Mouse (Mus musculus): ENCODE measurements around the gene B430306N03Rik. TPM values are rescaled to one million over a fixed set of nuclear protein-coding genes. Genes with fewer than 3 reads are reported as not detected.

Gene B430306N03Rik
- polyA plus RNA-seq, 1 experiment from 2014 or later = 0.30 TPM

- no peaks in the 10 kb centered on the region for H3K9me3 ChIP-seq (replicated peaks; ENCODE audit: control insufficient read depth, low read length)
- H3K4me3 ChIP-seq (ENCODE audit: low read depth, low read length) = no peak overlapping the region
- no peak for ATAC-seq (replicated peaks; ENCODE audit: insufficient number of reproducible peaks, low FRiP score, low TSS enrichment)
- H3K27me3 ChIP-seq (ENCODE audit: control insufficient read depth, insufficient read depth, low read length) = no peaks in the 10 kb centered on the region
- WGBS (ENCODE audit: insufficient replicate concordance) = 47% methylated on average over 2 of the region's 2 CpGs
- peaks cover 3% of the 10 kb centered on the region; the same call in 1 of the 2 replicates for H3K4me1 ChIP-seq (ENCODE audit: control insufficient read depth, insufficient read depth, low read length)
- H3K27ac ChIP-seq (ENCODE audit: low read depth, low read length) = no peak overlapping the region
- no peaks in the 10 kb centered on the region for H3K36me3 ChIP-seq (ENCODE audit: control insufficient read depth, insufficient read depth, low read length)
- H3K9ac ChIP-seq (ENCODE audit: low read depth, low read length) = no peak overlapping the region
- no peak overlapping the region for H3K4me2 ChIP-seq
These were observed 42.0 kb downstream of the B430306N03Rik start for GRCm38 (mm10) chr17:48357892-48358291.

- Histone ChIP-seq H3K4me3 (ENCODE audit: low read depth, low read length) (no peak within 1 kb of the TSS), H3K4me2 (no peak within 1 kb of the TSS)
- 75% methylated on average over 7 of the region's 7 CpGs for WGBS (ENCODE audit: insufficient replicate concordance)
These were observed 43.7 kb downstream of the B430306N03Rik start, which contains the start of gene Treml1 for GRCm38 (mm10) chr17:48359616-48360015. TSS of gene Treml1 (plus strand) at chr17:48359916.

GRCm38 (mm10) chr17:48360462-48360861 lies 44.5 kb downstream of the B430306N03Rik start:
- no peak overlapping the region for H3K27ac ChIP-seq (ENCODE audit: low read depth, low read length)

More at GRCm38 (mm10) chr17:48359616-48360015, 43.7 kb downstream of the B430306N03Rik start, which contains the start of gene Treml1:
- H3K9me3 ChIP-seq (replicated peaks; ENCODE audit: control insufficient read depth, low read length) = no peaks in the 10 kb centered on the region
- H3K4me1 ChIP-seq (ENCODE audit: control insufficient read depth, insufficient read depth, low read length) = peaks cover 8% of the 10 kb centered on the region
- no peak for ATAC-seq (replicated peaks; ENCODE audit: insufficient number of reproducible peaks, low FRiP score, low TSS enrichment)
- no peak within 1 kb of the TSS for H3K27ac ChIP-seq (ENCODE audit: low read depth, low read length)
- H3K27me3 ChIP-seq (ENCODE audit: control insufficient read depth, insufficient read depth, low read length) = no peaks in the 10 kb centered on the region
- no peak within 1 kb of the TSS for H3K9ac ChIP-seq (ENCODE audit: low read depth, low read length)
- no peaks in the 10 kb centered on the region for H3K36me3 ChIP-seq (ENCODE audit: control insufficient read depth, insufficient read depth, low read length)

GRCm38 (mm10) chr17:48362346-48362745 lies 46.4 kb downstream of the B430306N03Rik start:
- ATAC-seq (replicated peaks; ENCODE audit: insufficient number of reproducible peaks, low FRiP score, low TSS enrichment) = no peak
- H3K4me3 ChIP-seq (ENCODE audit: low read depth, low read length) = no peak overlapping the region
- WGBS (ENCODE audit: insufficient replicate concordance) = 48% methylated on average over 3 of the region's 3 CpGs
- H3K4me2 ChIP-seq = no peak overlapping the region
- H3K9me3 ChIP-seq (replicated peaks; ENCODE audit: control insufficient read depth, low read length) = no peaks in the 10 kb centered on the region
- H3K27ac ChIP-seq (ENCODE audit: low read depth, low read length) = no peak overlapping the region
- H3K27me3 ChIP-seq (ENCODE audit: control insufficient read depth, insufficient read depth, low read length) = no peaks in the 10 kb centered on the region
- no peak overlapping the region for H3K9ac ChIP-seq (ENCODE audit: low read depth, low read length)
- H3K4me1 ChIP-seq (ENCODE audit: control insufficient read depth, insufficient read depth, low read length) = peaks cover 8% of the 10 kb centered on the region
- H3K36me3 ChIP-seq (ENCODE audit: control insufficient read depth, insufficient read depth, low read length) = no peaks in the 10 kb centered on the region

More at GRCm38 (mm10) chr17:48360462-48360861, 44.5 kb downstream of the B430306N03Rik start:
- ATAC-seq (replicated peaks; ENCODE audit: insufficient number of reproducible peaks, low FRiP score, low TSS enrichment) = no peak
- Histone ChIP-seq H3K9ac (ENCODE audit: low read depth, low read length) (no peak overlapping the region), H3K27me3 (ENCODE audit: control insufficient read depth, insufficient read depth, low read length) (no peaks in the 10 kb centered on the region), H3K4me3 (ENCODE audit: low read depth, low read length) (no peak overlapping the region), H3K4me1 (ENCODE audit: control insufficient read depth, insufficient read depth, low read length) (peaks cover 8% of the 10 kb centered on the region), H3K4me2 (no peak overlapping the region), H3K36me3 (ENCODE audit: control insufficient read depth, insufficient read depth, low read length) (no peaks in the 10 kb centered on the region), H3K9me3 (replicated peaks; ENCODE audit: control insufficient read depth, low read length) (no peaks in the 10 kb centered on the region)
- 24% methylated on average over 4 of the region's 4 CpGs for WGBS (ENCODE audit: insufficient replicate concordance)

- no peak overlapping the region for H3K9ac ChIP-seq (ENCODE audit: low read depth, low read length)
- no peak overlapping the region for H3K4me2 ChIP-seq
- ATAC-seq (replicated peaks; ENCODE audit: insufficient number of reproducible peaks, low FRiP score, low TSS enrichment) = no peak
- H3K36me3 ChIP-seq (ENCODE audit: control insufficient read depth, insufficient read depth, low read length) = no peaks in the 10 kb centered on the region
- no peaks in the 10 kb centered on the region for H3K27me3 ChIP-seq (ENCODE audit: control insufficient read depth, insufficient read depth, low read length)
- H3K9me3 ChIP-seq (replicated peaks; ENCODE audit: control insufficient read depth, low read length) = no peaks in the 10 kb centered on the region
- peaks cover 8% of the 10 kb centered on the region for H3K4me1 ChIP-seq (ENCODE audit: control insufficient read depth, insufficient read depth, low read length)
- WGBS (ENCODE audit: insufficient replicate concordance) = 85% methylated on average over 8 of the region's 8 CpGs
- no peak overlapping the region for H3K27ac ChIP-seq (ENCODE audit: low read depth, low read length)
- no peak overlapping the region for H3K4me3 ChIP-seq (ENCODE audit: low read depth, low read length)
These were observed 47.0 kb downstream of the B430306N03Rik start for GRCm38 (mm10) chr17:48362966-48363365.

GRCm38 (mm10) chr17:48363421-48363965 lies 47.6 kb downstream of the B430306N03Rik start:
- 66% methylated on average over 6 of the region's 6 CpGs for WGBS (ENCODE audit: insufficient replicate concordance)
- no peak overlapping the region for H3K9ac ChIP-seq (ENCODE audit: low read depth, low read length)
- peaks cover 8% of the 10 kb centered on the region for H3K4me1 ChIP-seq (ENCODE audit: control insufficient read depth, insufficient read depth, low read length)
- H3K27ac ChIP-seq (ENCODE audit: low read depth, low read length) = no peak overlapping the region
- no peaks in the 10 kb centered on the region for H3K27me3 ChIP-seq (ENCODE audit: control insufficient read depth, insufficient read depth, low read length)
- H3K4me3 ChIP-seq (ENCODE audit: low read depth, low read length) = no peak overlapping the region
- no peaks in the 10 kb centered on the region for H3K9me3 ChIP-seq (replicated peaks; ENCODE audit: control insufficient read depth, low read length)
- no peak for ATAC-seq (replicated peaks; ENCODE audit: insufficient number of reproducible peaks, low FRiP score, low TSS enrichment)
- H3K36me3 ChIP-seq (ENCODE audit: control insufficient read depth, insufficient read depth, low read length) = no peaks in the 10 kb centered on the region
- H3K4me2 ChIP-seq = no peak overlapping the region

GRCm38 (mm10) chr17:48365511-48366155 lies 49.7 kb downstream of the B430306N03Rik start:
- Histone ChIP-seq H3K4me1 (ENCODE audit: control insufficient read depth, insufficient read depth, low read length) (peaks cover 5% of the 10 kb centered on the region; the same call in 1 of the 2 replicates), H3K27me3 (ENCODE audit: control insufficient read depth, insufficient read depth, low read length) (no peaks in the 10 kb centered on the region), H3K27ac (ENCODE audit: low read depth, low read length) (no peak overlapping the region), H3K9me3 (replicated peaks; ENCODE audit: control insufficient read depth, low read length) (no peaks in the 10 kb centered on the region), H3K9ac (ENCODE audit: low read depth, low read length) (no peak overlapping the region), H3K4me2 (no peak overlapping the region), H3K36me3 (ENCODE audit: control insufficient read depth, insufficient read depth, low read length) (no peaks in the 10 kb centered on the region), H3K4me3 (ENCODE audit: low read depth, low read length) (no peak overlapping the region)
- no peak for ATAC-seq (replicated peaks; ENCODE audit: insufficient number of reproducible peaks, low FRiP score, low TSS enrichment)
- WGBS (ENCODE audit: insufficient replicate concordance) = 59% methylated on average over 9 of the region's 9 CpGs

GRCm38 (mm10) chr17:48366806-48367205 lies 50.9 kb downstream of the B430306N03Rik start:
- H3K4me3 ChIP-seq (ENCODE audit: low read depth, low read length) = no peak overlapping the region
- H3K36me3 ChIP-seq (ENCODE audit: control insufficient read depth, insufficient read depth, low read length) = no peaks in the 10 kb centered on the region
- no peak overlapping the region for H3K27ac ChIP-seq (ENCODE audit: low read depth, low read length)
- H3K4me1 ChIP-seq (ENCODE audit: control insufficient read depth, insufficient read depth, low read length) = peaks cover 5% of the 10 kb centered on the region; the same call in 1 of the 2 replicates
- H3K4me2 ChIP-seq = no peak overlapping the region
- 72% methylated on average over 5 of the region's 5 CpGs for WGBS (ENCODE audit: insufficient replicate concordance)
- H3K27me3 ChIP-seq (ENCODE audit: control insufficient read depth, insufficient read depth, low read length) = no peaks in the 10 kb centered on the region
- no peak overlapping the region for H3K9ac ChIP-seq (ENCODE audit: low read depth, low read length)
- no peak for ATAC-seq (replicated peaks; ENCODE audit: insufficient number of reproducible peaks, low FRiP score, low TSS enrichment)
- H3K9me3 ChIP-seq (replicated peaks; ENCODE audit: control insufficient read depth, low read length) = no peaks in the 10 kb centered on the region

- Histone ChIP-seq H3K4me2 (no peak overlapping the region), H3K9ac (ENCODE audit: low read depth, low read length) (no peak overlapping the region)
- ATAC-seq (replicated peaks; ENCODE audit: insufficient number of reproducible peaks, low FRiP score, low TSS enrichment) = no peak
These were observed 55.7 kb downstream of the B430306N03Rik start for GRCm38 (mm10) chr17:48371621-48372020.

More at GRCm38 (mm10) chr17:48371621-48372020, 55.7 kb downstream of the B430306N03Rik start:
- Histone ChIP-seq H3K36me3 (ENCODE audit: control insufficient read depth, insufficient read depth, low read length) (no peaks in the 10 kb centered on the region), H3K4me1 (ENCODE audit: control insufficient read depth, insufficient read depth, low read length) (no peaks in the 10 kb centered on the region), H3K27me3 (ENCODE audit: control insufficient read depth, insufficient read depth, low read length) (no peaks in the 10 kb centered on the region), H3K27ac (ENCODE audit: low read depth, low read length) (no peak overlapping the region), H3K4me3 (ENCODE audit: low read depth, low read length) (no peak overlapping the region), H3K9me3 (replicated peaks; ENCODE audit: control insufficient read depth, low read length) (no peaks in the 10 kb centered on the region)
